Mouse (Mus musculus) lung, adult 18-20 months (tissue): ENCODE results near the gene Olfr517.

Experiments used
- DNase-seq, 2 experiments: peaks; one replicate each; pipeline ENCODE4 v3.0.0; 2022; ENCODE audit warnings: mixed read lengths in 2 of 2

The Olfr517 gene

GRCm38 (mm10) chr7:108872279-108872678, at the start of gene Olfr517:
Gene Olfr517, minus strand, starts transcription at chr7:108872379.
- no peak for DNase-seq

GRCm38 (mm10) chr7:108903969-108904368, 31.8 kb upstream of the Olfr517 start:
- no peak for DNase-seq

- no peak for DNase-seq
Measured at GRCm38 (mm10) chr7:108894320-108894719, 22.1 kb upstream of the Olfr517 start, which contains the start of gene Olfr519. Gene Olfr519, minus strand, starts transcription at chr7:108894420.

GRCm38 (mm10) chr7:108884906-108885305, 12.7 kb upstream of the Olfr517 start, which contains the start of gene Olfr518:
Gene Olfr518, minus strand, starts transcription at chr7:108885006.
- DNase-seq: no peak

- DNase-seq: no peak
Measured at GRCm38 (mm10) chr7:108850429-108850828, 21.8 kb downstream of the Olfr517 start, which contains the start of gene Olfr516. Gene Olfr516, minus strand, starts transcription at chr7:108850529.

- DNase-seq: no peak
Measured at GRCm38 (mm10) chr7:108825897-108826296, 46.3 kb downstream of the Olfr517 start, which contains the start of gene Olfr514. Gene Olfr514, minus strand, starts transcription at chr7:108825997.
